Mouse (Mus musculus): ENCODE results near the gene Sdc4.

Gene Sdc4

DNA sequence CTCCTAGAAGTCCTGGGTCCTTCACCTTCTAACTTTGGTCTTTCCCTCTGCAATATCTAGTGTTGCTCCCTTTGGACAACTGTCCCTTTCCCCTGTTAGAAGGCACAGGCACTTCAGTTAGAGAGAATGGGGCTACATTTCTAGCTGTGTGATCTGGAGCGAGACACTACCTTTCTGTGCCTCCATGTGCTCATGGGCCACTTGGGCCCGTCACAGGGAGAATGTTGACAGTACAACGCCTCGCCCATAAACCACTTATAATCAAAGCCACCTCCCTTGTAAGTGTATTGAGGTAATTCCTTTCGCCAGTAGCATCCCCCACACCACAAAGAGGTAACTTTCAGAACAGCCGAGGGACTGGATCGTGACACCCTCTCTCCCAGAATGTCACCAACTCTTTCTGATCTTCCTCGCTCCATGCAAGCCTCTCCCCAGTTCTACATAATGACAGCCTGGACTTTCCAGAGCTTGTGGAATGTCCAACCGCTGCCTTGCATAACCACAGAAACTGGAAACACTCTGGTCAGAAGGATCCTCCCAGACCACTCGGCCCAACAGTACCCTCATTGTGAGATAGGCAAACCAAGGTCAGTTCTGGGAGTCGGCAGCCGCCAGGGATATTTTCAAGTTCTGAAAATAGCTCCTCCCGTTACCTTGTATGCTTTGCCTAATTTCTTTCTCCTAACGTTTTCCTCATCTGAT, 5.8 kb upstream of the Sdc4 start:
- no peak for DNase-seq (ENCODE audit: low read depth, low spot score)

GRCm38 (mm10) chr2:164448921-164449320, 5.2 kb upstream of the Sdc4 start:
- no peak for DNase-seq (ENCODE audit: low read depth, low spot score)

DNA sequence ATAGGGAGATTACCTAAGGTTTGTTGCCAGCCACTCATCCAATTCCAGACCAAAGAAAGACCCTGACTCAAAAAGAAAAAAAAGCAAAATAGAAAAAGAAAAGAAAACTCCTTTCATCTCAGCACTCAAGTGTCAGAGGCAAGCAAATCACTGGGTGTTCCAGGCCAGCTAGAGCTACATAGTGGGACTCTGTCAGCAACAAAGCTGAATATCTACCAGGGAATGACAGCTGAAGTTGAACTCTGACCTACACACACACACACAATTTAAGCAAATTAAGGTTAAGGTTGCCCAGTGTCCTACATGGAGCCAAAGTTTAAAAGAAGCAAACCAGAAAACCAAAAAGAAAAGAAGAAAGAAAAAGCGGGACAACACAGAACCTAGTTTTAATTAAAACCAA, 4.5 kb upstream of the Sdc4 start:
- no peak for DNase-seq (ENCODE audit: low read depth, low spot score)

DNA sequence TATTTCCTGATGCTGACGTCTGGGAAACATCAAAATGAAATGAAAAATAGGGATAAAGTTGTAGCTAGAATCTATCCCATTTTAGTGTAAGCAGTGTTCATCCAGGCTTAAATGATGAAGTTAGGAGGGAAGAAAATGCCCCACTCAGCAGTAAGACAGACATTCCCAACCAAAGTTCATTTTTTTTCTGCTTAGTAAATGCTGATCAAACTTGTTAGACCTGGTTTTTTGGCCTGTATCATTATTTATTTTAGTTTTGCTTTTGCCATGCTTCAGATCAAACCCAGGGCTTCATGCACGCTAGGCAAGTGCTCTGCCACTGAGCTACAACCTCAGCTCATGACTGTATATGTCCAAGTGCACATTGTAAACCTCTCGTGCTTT, 2.4 kb upstream of the Sdc4 start:
- no peak for DNase-seq (ENCODE audit: low read depth, low spot score)

- DNase-seq (ENCODE audit: low read depth, low spot score) = no peak
Observed at GRCm38 (mm10) chr2:164445399-164446085, 1.9 kb upstream of the Sdc4 start.

DNA sequence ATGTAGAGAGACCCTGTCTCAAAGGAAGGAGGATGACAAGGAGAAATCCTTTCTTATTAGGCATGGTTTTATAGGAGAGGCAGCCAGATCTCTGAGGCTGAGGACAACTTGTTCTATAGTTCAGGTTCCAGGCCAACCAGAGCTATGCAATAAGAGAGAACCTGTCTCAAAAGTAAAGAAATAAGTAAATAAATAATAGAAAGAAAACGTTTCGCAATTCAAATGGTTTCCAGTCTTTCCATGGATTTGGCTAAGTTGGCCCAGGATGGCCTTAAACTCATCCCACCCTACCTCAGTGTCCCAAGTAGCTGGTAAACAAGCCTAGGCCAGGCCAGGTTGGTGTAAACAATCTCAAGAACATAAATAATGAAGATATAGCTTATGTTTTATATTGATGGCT, 1.0 kb upstream of the Sdc4 start:
- no peak for DNase-seq (ENCODE audit: low read depth, low spot score)

DNA sequence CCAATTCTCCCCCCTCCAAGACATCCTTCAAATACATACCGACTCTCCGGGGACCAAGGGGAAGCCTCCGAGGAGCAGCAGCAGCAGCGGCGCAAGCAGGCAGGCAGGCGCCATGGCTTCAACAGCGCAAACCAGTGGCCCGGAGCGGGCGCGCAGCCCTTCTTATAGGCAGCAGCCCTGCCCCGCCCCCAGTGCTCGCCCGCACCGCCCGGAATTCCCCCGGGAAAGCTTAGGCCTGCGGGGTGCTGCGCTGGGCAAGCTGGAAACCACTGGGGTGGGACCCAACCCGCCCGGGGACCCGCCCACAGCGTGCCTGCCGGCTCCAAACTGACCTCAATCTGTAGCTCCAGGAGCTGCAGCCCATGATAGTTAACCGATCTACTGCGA, 643 bp downstream of the Sdc4 start:
- no peak for DNase-seq (ENCODE audit: low read depth, low spot score)

DNA sequence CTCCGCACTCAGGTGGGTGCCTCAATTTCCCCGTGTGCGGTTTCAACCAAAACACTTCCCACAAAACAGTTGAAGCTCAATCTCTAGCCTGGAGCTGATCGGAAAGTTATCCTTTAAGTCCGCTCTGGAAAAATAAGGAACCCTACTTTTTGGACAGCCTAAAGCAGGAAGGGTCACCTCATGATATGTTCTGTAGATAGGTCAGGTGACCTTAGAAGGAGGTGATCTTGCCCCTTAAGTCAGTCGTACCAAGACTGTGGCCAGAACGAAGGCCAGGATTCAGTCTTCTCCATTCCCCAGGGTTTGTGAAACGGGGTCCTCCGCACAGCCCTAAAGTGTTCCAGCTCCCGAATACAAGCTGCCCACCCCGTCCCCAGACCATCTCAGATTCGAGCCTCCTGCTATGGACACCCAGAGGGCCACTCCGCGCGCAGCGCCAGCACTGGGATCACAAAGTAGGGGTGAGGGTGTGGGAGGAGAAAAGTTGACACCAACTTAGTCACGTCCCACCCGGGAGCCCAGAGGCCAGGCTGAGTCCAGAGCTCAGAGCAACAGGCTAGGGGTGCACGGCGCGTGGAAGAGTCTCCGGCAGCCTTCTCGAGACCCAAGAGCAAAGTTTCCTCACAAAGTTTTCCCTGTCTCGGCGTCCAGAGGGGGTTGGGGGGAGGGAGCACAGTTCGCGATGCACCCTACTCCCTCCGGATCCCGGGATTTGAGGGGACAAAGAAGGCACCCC, 1.2 kb downstream of the Sdc4 start:
- DNase-seq (ENCODE audit: low read depth, low spot score) = no peak

DNA sequence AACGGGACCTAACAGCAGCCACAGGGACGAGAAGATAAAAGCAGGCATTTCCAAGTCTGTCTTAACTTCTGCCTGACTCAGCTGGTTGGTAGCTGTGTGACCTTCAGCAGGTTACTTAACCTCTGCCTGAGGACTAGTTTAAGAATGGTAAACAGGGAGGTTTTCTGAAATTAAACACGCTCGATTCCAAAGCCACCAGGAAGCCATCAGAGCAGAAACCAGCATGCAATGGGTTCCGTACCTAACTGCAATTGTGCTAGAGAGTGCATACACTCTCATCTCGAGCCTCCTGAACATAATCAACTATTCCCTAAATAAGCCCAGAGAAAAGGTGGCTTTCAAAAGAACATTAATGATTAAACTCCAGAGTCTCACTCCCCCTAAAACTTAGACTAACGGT, 2.0 kb downstream of the Sdc4 start:
- no peak for DNase-seq (ENCODE audit: low read depth, low spot score)

DNA sequence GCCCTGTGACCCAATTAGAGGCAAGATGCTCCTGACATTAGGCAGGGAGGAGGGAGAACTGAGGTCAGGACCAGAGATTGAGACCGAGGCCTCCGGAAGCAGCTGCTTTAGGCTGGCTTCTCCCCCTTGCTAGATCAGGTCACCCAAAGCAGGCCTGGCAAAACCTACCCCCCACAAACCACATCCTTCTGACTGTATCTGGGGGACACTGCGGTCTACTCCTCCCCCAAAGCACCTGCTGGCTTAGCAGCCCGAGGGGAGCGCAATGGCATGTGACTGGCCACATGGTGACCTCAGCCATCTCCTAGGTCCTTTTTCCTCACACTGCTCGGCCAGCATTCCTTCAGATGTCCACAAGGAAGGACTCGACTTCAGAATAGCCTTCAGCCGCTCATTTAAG, 2.5 kb downstream of the Sdc4 start:
- no peak for DNase-seq (ENCODE audit: low read depth, low spot score)

DNA sequence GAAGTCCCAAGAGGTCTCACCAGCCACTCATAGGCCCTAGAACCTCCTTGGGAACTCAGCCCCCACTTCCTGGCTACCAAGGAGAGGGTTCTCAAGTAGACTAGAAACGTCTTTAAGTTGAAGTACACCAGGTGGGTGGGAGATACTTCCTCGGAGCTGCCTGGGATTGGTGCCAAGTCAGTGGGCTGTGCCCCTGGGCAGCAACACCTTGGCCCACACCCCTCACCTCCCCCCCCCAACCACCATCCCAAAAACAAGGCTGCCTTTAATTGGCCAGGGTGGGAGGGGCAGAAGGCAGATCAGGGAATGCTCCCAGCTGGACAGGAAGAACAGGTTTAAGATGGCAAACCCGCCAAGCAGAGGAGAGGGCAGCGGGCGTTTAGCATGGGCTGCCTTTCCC, 3.4 kb downstream of the Sdc4 start:
- no peak for DNase-seq (ENCODE audit: low read depth, low spot score)

DNA sequence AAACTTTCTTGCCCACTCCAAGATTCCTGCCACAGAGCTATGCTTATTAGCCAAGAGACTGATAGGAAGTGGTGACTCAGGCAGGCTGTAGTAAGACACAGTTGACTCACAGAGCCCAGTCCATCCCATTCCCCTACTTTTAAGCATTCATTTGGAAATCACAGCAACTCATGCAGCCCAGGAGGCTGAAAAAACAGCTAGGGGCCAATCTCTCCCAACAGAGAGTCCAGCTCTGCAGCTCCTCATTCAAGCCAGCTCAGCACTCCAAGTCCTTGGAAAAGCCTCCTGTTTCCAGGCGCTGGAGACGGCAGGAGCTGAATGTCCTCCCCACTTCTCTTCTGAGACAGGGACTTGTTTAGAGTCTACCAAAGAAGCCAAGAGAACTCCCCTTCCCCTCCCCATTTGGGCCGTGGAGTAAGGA, 4.7 kb downstream of the Sdc4 start:
- DNase-seq (ENCODE audit: low read depth, low spot score) = no peak

GRCm38 (mm10) chr2:164438257-164438656, 5.4 kb downstream of the Sdc4 start:
- DNase-seq (ENCODE audit: low read depth, low spot score) = no peak

DNA sequence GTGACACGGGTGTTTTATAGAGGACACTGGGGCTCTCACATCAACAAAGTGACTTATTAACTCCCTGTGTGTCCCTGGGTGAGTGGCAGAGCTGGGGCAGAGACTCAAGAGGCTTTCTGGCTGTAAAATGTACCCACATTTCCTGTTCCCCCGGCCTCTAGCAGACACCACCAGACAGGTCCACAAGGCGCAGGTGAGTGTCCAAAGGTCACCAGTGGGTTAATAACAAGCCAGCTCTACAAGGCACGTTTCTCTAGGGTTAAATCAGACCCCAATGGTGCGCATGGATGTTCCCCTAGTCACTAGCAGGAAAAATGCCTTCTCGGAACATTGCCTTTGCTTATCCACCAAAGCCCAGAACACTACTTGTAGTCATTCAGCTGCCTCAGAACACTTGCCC, 6.0 kb downstream of the Sdc4 start:
- no peak for DNase-seq (ENCODE audit: low read depth, low spot score)

DNA sequence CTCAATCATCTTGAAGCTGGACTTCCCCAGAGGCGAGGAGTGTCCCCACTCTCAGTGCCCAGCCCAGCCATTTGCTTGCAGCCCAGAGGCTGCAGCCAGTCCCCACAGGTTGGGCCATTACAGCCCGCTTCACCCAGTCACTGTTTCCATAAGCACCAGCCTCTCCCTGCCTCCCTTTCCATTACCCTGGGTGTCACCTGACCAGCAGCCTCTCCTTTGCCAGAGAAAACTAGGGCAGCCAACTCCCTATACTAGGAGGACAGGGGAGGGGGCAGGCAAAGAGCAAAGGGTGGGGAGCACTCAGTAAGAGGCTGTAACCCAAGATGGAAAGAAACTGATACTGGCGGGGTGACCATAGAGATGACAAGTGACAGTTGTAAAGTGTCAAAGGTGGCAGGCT, 6.7 kb downstream of the Sdc4 start:
- no peak for DNase-seq (ENCODE audit: low read depth, low spot score)

- DNase-seq (ENCODE audit: low read depth, low spot score) = no peak
Observed at GRCm38 (mm10) chr2:164436215-164436913, 7.3 kb downstream of the Sdc4 start.

GRCm38 (mm10) chr2:164435216-164436090, 8.2 kb downstream of the Sdc4 start:
- no peak for DNase-seq (ENCODE audit: low read depth, low spot score)

GRCm38 (mm10) chr2:164434681-164435080, 9.0 kb downstream of the Sdc4 start:
- DNase-seq (ENCODE audit: low read depth, low spot score) = no peak

DNA sequence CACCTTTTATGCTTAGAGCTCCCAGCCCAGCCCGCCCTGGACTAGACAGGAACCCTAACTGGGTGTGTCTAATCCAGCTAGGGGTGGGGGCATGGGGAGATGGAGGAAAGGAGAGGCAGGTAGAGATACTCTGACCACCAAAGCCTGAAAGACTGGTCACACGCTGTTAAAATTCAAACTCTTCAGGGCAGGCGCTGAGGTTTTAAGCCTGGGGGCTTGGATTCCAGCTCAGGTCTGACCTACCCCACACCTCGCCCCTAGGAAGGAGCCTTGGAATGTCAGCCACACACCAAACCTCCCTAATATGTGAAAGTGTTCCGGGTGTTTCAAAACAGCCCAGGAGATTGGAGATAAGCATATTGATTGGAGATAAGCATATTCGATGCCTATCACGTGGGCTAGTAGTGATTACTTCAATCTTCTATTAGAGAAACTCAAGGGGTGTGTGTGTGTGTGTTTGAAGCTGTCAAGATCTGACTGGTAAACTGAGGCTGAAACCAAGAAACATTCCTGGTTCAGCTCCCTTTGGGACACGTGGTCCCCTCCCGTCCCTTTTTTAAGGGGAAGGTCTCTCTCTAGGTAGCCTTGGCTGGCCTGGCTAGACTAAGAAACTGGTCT, 10.3 kb downstream of the Sdc4 start:
- no peak for DNase-seq (ENCODE audit: low read depth, low spot score)

- no peak for DNase-seq (ENCODE audit: low read depth, low spot score)
Observed at GRCm38 (mm10) chr2:164432541-164433191, 11.0 kb downstream of the Sdc4 start.
